Mouse (Mus musculus): ENCODE results near the gene Gm47841.

GRCm38 (mm10) chr15:101065069-101065468, 17.9 kb upstream of the Gm47841 start:
- TF ChIP-seq CTCF (IDR thresholded peaks at IDR 0.05; ENCODE audit: control insufficient read depth, insufficient read depth, insufficient replicate concordance, low read depth, low read length) (no peak), POLR2A (IDR thresholded peaks at IDR 0.05; ENCODE audit: control insufficient read depth, low read depth, low read length) (no peak)
